Mouse (Mus musculus) kidney, adult 11 months (tissue): ENCODE data around the gene Elk3.
"Not testable (repeated sequence)": the region's sequence is repeated elsewhere in the genome, so short reads cannot be mapped to it uniquely, and the experiment has no call there.

Experiments used
- DNase-seq: peaks from one replicate; pipeline ENCODE4 v3.0.0; 2022

Gene Elk3

GRCm38 (mm10) chr10:93310721-93311411 is at the start of gene Elk3:
TSS of gene Elk3 (minus strand) at chr10:93311135.
- peak; percentile 59 for DNase-seq

DNA sequence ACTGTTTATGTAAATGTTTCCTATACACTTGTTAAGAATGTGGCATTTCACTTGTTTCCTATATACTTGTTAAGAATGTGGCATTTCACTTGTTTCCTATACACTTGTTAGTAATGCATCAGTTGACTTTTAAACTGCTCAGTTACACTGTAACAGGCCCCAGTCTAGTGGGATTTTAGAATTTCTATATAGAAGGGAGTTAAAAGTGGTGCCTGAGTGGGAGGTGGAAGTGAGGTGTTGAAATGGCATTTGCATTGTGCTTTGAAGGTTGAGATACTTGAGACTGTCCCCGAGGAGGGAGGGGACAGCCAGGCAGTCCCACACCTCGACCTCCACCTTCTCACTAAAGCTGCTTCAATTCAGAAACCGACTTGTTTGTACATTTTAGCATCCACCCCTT is 49.7 kb upstream of the Elk3 start:
- no peak for DNase-seq

- not testable (repeated sequence) for DNase-seq
Measured at GRCm38 (mm10) chr10:93360190-93360589, 49.3 kb upstream of the Elk3 start.

GRCm38 (mm10) chr10:93359339-93359863 is 48.5 kb upstream of the Elk3 start:
- DNase-seq: no peak

GRCm38 (mm10) chr10:93358878-93359277 is 47.9 kb upstream of the Elk3 start:
- no peak for DNase-seq

- DNase-seq: no peak
Measured at GRCm38 (mm10) chr10:93357162-93357561, 46.2 kb upstream of the Elk3 start.

DNA sequence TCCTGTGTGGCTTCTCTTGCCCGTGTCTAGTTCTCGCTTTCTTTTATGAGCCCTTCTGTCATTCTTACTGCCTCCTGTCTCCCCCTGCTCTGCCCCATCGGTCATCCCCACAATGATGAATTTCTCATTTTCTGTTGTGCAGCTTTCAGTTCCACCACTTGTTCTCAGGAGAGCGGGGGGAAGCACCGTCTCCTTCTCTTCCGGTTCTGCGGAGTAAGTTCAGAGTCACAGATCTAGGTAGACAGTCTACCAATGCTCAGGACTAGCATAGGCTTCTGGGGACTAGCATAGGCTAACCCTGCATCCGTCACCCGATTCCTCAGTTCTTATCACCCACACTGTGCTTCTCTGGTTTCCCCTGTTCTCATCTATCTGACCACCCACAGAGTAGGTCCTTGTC is 45.2 kb upstream of the Elk3 start:
- DNase-seq: no peak

GRCm38 (mm10) chr10:93355276-93355927 is 44.5 kb upstream of the Elk3 start:
- DNase-seq: no peak

GRCm38 (mm10) chr10:93353545-93354326 is 42.8 kb upstream of the Elk3 start:
- no peak for DNase-seq

- no peak for DNase-seq
Measured at GRCm38 (mm10) chr10:93347918-93348505, 37.1 kb upstream of the Elk3 start.

- peak; percentile 28 for DNase-seq
Measured at GRCm38 (mm10) chr10:93347387-93347786, 36.5 kb upstream of the Elk3 start.

GRCm38 (mm10) chr10:93346208-93346936 is 35.4 kb upstream of the Elk3 start:
- DNase-seq: no peak

DNA sequence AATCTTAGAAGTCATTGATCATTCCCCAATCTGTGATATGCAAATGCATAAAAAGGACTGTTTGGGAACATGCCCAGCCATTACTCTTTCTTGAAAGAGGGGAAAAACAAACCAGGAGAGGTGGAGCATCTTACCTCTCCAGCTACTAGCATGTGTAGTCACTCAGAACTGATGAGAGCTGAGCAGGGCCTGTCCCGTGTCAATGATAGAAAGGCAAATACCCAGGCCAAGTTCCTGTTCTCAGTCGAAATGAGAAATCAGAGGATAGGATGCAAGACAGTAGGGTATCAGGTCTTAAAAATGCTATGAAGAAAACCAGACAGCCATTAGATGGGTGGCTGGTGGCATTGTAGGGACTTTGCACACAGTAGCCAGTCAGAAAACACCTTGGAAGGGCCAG is 34.6 kb upstream of the Elk3 start:
- DNase-seq: no peak

GRCm38 (mm10) chr10:93343469-93343868 is 32.5 kb upstream of the Elk3 start:
- DNase-seq: no peak

GRCm38 (mm10) chr10:93342986-93343385 is 32.1 kb upstream of the Elk3 start:
- no peak for DNase-seq

DNA sequence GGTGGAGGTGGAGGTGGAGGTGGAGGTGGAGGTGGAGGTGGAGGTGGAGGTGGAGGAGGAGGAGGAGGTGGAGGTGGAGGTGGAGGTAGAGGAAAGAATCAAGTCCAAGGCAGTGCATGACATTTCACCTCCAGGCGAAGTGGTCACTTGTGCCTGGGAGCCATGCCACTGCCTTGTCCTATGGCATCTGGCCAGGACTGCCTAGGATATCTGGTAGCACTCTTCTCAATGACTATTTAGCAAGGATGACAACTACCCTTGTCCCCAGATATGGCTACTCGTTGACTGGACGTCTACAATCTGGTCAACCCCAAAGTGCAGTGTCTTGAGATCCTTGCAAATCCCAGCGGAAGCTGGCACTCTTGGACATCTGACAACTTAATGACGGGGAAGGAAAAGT is 27.6 kb upstream of the Elk3 start:
- DNase-seq: no peak

DNA sequence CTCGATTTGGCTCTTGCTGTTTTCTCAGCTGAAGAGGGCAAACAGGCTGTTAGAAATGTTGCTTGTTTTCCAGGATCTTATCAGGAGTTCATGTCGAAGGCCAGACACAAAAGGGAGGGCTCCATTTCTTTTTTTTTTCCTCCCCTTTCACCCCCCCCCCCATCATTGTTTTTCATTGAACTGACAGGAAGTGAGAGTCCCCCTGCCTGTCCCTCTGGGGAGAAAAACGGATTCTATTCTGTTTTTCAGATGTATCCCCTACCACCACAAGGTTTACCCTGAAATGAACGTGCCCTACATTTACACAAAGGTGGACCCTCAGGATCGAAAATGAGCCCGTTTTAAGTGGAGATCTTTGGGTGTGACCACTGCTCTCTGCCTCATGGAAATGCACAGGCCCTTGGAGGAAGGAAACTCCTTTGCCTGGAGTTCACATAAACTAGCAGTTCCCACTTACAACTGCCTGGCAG is 25.6 kb upstream of the Elk3 start:
- DNase-seq: no peak

GRCm38 (mm10) chr10:93335828-93336461 is 25.0 kb upstream of the Elk3 start:
- DNase-seq: peak; percentile 84

DNA sequence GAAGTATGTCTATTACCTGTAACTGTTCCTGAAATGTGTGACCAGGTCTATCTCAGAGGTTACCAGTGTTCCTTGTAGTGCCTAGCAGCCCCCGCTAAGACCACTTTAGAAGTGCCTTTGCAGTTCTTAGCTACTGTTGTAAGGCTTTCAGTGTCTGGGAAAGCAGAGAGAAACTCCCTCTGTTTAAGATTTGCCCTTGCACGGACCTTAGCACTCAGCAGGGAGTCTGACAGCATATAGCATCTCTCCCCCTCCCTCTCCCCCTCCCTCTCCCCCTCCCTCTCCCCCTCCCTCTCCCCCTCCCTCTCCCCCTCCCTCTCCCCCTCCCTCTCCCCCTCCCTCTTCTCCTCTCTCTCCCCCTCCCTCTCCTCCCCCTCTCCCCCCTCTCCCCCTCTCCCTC is 24.1 kb upstream of the Elk3 start:
- no peak for DNase-seq

GRCm38 (mm10) chr10:93333239-93333638 is 22.3 kb upstream of the Elk3 start:
- DNase-seq: no peak

GRCm38 (mm10) chr10:93332261-93332809 is 21.4 kb upstream of the Elk3 start:
- peak; percentile 43 for DNase-seq

- DNase-seq: peak; percentile 66
Measured at GRCm38 (mm10) chr10:93331543-93331942, 20.6 kb upstream of the Elk3 start.
